Mouse (Mus musculus): ENCODE data around the gene Catsperd. TPM values are rescaled to one million over a fixed set of nuclear protein-coding genes. Genes with fewer than 3 reads are reported as not detected.

Catsperd gene
- polyA plus RNA-seq, 1 experiment from 2014 or later, result 0.33 TPM

DNA sequence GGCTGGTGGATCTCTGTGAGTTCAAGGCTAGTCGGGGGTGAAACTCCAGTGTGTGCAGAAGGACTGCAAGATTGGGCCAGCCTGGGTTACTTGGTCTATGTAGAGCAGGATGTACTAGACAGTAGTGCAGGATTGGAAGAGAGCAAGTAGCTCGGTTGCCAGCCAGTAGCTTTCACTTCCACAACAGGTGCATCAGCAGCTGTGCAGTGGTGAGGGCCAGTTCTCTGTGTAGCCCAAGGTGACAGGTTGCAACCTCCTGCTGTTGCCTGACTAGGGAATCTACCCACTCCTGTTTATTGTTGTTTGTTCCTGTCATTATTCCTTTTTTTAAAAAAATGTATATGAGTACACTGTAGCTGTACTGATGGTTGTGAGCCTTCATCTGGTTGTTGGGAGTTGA lies 60.7 kb downstream of the Catsperd start:
- no peak overlapping the region for H3K27ac ChIP-seq (ENCODE audit: low read depth)
- peaks cover 11% of the 10 kb centered on the region for H3K4me1 ChIP-seq (ENCODE audit: insufficient read depth)
- H3K9ac ChIP-seq (replicated peaks), result no peak overlapping the region
- no peak overlapping the region for H3K4me2 ChIP-seq (ENCODE audit: low read depth, low read length)
- WGBS (ENCODE audit: insufficient replicate concordance), result 75% methylated on average over 2 of the region's 2 CpGs
- H3K4me3 ChIP-seq (ENCODE audit: low read depth, low read length), result no peak overlapping the region
- H3K27me3 ChIP-seq (ENCODE audit: insufficient read depth, low read length), result no peaks in the 10 kb centered on the region
- no peaks in the 10 kb centered on the region for H3K9me3 ChIP-seq (ENCODE audit: low read length)
- DNase-seq, result no peak
- TF ChIP-seq EP300 (IDR thresholded peaks at IDR 0.05; ENCODE audit: low read depth), result no peak
- TF ChIP-seq CTCF (IDR thresholded peaks at IDR 0.05; ENCODE audit: low read depth), result no peak
- ATAC-seq, result no peak
- H3K36me3 ChIP-seq (replicated peaks; ENCODE audit: insufficient read depth, low read length), result peaks cover 68% of the 10 kb centered on the region

- no peak for DNase-seq
- H3K27me3 ChIP-seq (ENCODE audit: insufficient read depth, low read length), result no peaks in the 10 kb centered on the region
- H3K4me2 ChIP-seq (ENCODE audit: low read depth, low read length), result no peak overlapping the region
- peaks cover 77% of the 10 kb centered on the region for H3K36me3 ChIP-seq (replicated peaks; ENCODE audit: insufficient read depth, low read length)
- peaks cover 4% of the 10 kb centered on the region; the same call in 1 of the 2 replicates for H3K4me1 ChIP-seq (ENCODE audit: insufficient read depth)
- 0 out of 2 replicates have a peak overlapping the region, but pooled peaks have one; percentile 16 for H3K9ac ChIP-seq (replicated peaks)
- 59% methylated on average over 1 of the region's 1 CpGs for WGBS (ENCODE audit: insufficient replicate concordance)
- ATAC-seq, result no peak
- TF ChIP-seq EP300 (IDR thresholded peaks at IDR 0.05; ENCODE audit: low read depth), result no peak
- TF ChIP-seq CTCF (IDR thresholded peaks at IDR 0.05; ENCODE audit: low read depth), result no peak
- no peak overlapping the region for H3K27ac ChIP-seq (ENCODE audit: low read depth)
- H3K9me3 ChIP-seq (ENCODE audit: low read length), result no peaks in the 10 kb centered on the region
- H3K4me3 ChIP-seq (ENCODE audit: low read depth, low read length), result no peak overlapping the region
Measured at GRCm38 (mm10) chr17:56693395-56693794, 65.5 kb downstream of the Catsperd start.

DNA sequence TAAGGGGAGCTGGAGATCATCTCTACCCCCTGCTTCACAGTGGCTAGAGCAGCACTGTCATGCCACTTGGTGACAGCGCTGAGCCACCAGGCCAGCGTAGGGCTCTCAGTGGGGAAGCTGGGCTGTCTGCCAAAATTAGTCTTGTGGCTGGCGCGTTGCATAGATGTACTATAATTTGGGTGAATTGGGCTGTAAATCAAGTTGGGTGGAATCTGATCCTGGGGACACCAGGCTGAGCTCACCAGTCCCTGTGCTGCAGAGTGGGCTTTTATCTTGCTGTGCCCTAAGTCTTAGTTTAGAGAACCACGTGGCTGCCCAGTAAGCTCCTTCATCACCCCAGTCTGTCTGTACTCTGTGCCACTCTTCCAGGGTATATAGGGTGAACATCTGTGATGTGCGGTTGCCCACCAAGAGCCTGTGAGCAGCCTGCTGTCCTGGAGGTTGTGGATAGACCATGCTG lies 65.9 kb downstream of the Catsperd start:
- Histone ChIP-seq H3K9me3 (ENCODE audit: low read length) (no peaks in the 10 kb centered on the region), H3K4me3 (ENCODE audit: low read depth, low read length) (no peak overlapping the region), H3K4me1 (ENCODE audit: insufficient read depth) (no peaks in the 10 kb centered on the region; the same call in 1 of the 2 replicates), H3K27me3 (ENCODE audit: insufficient read depth, low read length) (no peaks in the 10 kb centered on the region), H3K9ac (replicated peaks) (no peak overlapping the region), H3K4me2 (ENCODE audit: low read depth, low read length) (no peak overlapping the region), H3K27ac (ENCODE audit: low read depth) (no peak overlapping the region), H3K36me3 (replicated peaks; ENCODE audit: insufficient read depth, low read length) (peaks cover 82% of the 10 kb centered on the region)
- ATAC-seq, result 0 out of 2 replicates have a peak, but pooled peaks have one; percentile 17
- 55% methylated on average over 6 of the region's 6 CpGs for WGBS (ENCODE audit: insufficient replicate concordance)
- DNase-seq, result no peak
- TF ChIP-seq EP300 (IDR thresholded peaks at IDR 0.05; ENCODE audit: low read depth) (no peak), CTCF (IDR thresholded peaks at IDR 0.05; ENCODE audit: low read depth) (0 out of 2 replicates have a peak, but pooled peaks have one; percentile 15)

DNA sequence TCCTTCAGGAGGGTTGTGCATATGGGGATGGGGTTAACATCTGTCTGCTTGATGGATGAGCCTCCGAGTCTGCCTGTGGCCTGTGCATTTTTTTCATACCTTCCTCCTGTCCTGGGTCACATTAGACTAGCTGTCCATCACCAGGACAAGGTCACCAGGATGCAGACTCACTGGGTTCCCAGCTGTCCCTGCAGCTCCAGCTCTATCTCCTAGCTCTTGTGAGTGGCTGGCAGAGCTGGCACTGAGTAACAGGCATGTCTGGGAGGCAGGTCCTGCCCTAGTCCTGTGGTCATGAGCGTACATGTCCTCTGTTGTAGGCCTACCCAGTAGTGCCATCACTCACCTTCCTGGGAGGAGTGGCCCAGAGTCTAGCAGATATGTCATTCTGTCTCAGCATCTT lies 72.5 kb downstream of the Catsperd start:
- no peaks in the 10 kb centered on the region for H3K4me1 ChIP-seq (ENCODE audit: insufficient read depth)
- no peak overlapping the region for H3K4me2 ChIP-seq (ENCODE audit: low read depth, low read length)
- H3K4me3 ChIP-seq (ENCODE audit: low read depth, low read length), result no peak overlapping the region
- no peak overlapping the region for H3K27ac ChIP-seq (ENCODE audit: low read depth)
- no peak for TF ChIP-seq CTCF (IDR thresholded peaks at IDR 0.05; ENCODE audit: low read depth)
- no peak for TF ChIP-seq EP300 (IDR thresholded peaks at IDR 0.05; ENCODE audit: low read depth)
- WGBS (ENCODE audit: insufficient replicate concordance), result 85% methylated on average over 2 of the region's 2 CpGs
- no peak overlapping the region for H3K9ac ChIP-seq (replicated peaks)
- H3K36me3 ChIP-seq (replicated peaks; ENCODE audit: insufficient read depth, low read length), result peaks cover 90% of the 10 kb centered on the region
- no peak for ATAC-seq
- DNase-seq, result no peak
- H3K27me3 ChIP-seq (ENCODE audit: insufficient read depth, low read length), result no peaks in the 10 kb centered on the region
- H3K9me3 ChIP-seq (ENCODE audit: low read length), result no peaks in the 10 kb centered on the region

DNA sequence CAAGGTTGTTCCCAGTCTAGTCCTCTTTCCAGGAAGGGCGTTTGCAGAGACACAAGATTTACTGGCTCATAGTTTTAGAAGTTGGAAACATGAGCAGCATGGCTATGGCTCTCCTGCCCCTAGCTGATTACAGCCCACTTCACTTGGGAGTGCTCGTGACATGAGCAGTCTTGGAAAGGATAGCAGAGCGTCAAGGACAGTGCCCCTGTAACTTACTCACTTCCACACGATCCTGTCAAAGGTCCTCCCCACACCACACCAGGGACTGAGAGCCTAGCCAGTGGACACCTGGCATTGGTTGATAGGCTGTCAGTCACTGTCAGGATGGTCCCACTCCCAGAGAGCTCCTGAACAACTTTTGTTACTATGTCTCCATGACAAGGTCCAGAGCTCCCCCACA lies 75.1 kb downstream of the Catsperd start:
- ATAC-seq (no peak), DNase-seq (no peak)
- WGBS (ENCODE audit: insufficient replicate concordance), result 78% methylated on average over 4 of the region's 4 CpGs
- Histone ChIP-seq H3K9ac (replicated peaks) (no peak overlapping the region), H3K27me3 (ENCODE audit: insufficient read depth, low read length) (no peaks in the 10 kb centered on the region), H3K27ac (ENCODE audit: low read depth) (no peak overlapping the region), H3K9me3 (ENCODE audit: low read length) (no peaks in the 10 kb centered on the region), H3K36me3 (replicated peaks; ENCODE audit: insufficient read depth, low read length) (peaks cover 92% of the 10 kb centered on the region), H3K4me1 (ENCODE audit: insufficient read depth) (no peaks in the 10 kb centered on the region), H3K4me3 (ENCODE audit: low read depth, low read length) (no peak overlapping the region), H3K4me2 (ENCODE audit: low read depth, low read length) (no peak overlapping the region)
- TF ChIP-seq CTCF (IDR thresholded peaks at IDR 0.05; ENCODE audit: low read depth), result no peak
- TF ChIP-seq EP300 (IDR thresholded peaks at IDR 0.05; ENCODE audit: low read depth), result no peak

GRCm38 (mm10) chr17:56706515-56706914 lies 78.6 kb downstream of the Catsperd start:
- WGBS (ENCODE audit: insufficient replicate concordance), result 77% methylated on average over 1 of the region's 1 CpGs
- H3K4me2 ChIP-seq (ENCODE audit: low read depth, low read length), result no peak overlapping the region
- H3K36me3 ChIP-seq (replicated peaks; ENCODE audit: insufficient read depth, low read length), result peaks cover 96% of the 10 kb centered on the region
- H3K4me1 ChIP-seq (ENCODE audit: insufficient read depth), result no peaks in the 10 kb centered on the region
- no peak overlapping the region for H3K27ac ChIP-seq (ENCODE audit: low read depth)
- H3K4me3 ChIP-seq (ENCODE audit: low read depth, low read length), result no peak overlapping the region
- DNase-seq (no peak), ATAC-seq (no peak)
- H3K9ac ChIP-seq (replicated peaks), result no peak overlapping the region
- TF ChIP-seq EP300 (IDR thresholded peaks at IDR 0.05; ENCODE audit: low read depth) (no peak), CTCF (IDR thresholded peaks at IDR 0.05; ENCODE audit: low read depth) (no peak)
- H3K9me3 ChIP-seq (ENCODE audit: low read length), result no peaks in the 10 kb centered on the region
- H3K27me3 ChIP-seq (ENCODE audit: insufficient read depth, low read length), result no peaks in the 10 kb centered on the region

GRCm38 (mm10) chr17:56708692-56709091 lies 80.7 kb downstream of the Catsperd start:
- H3K36me3 ChIP-seq (replicated peaks; ENCODE audit: insufficient read depth, low read length), result peaks cover 83% of the 10 kb centered on the region
- DNase-seq (no peak), ATAC-seq (no peak)
- no peak overlapping the region for H3K27ac ChIP-seq (ENCODE audit: low read depth)
- no peak overlapping the region for H3K9ac ChIP-seq (replicated peaks)
- H3K4me2 ChIP-seq (ENCODE audit: low read depth, low read length), result no peak overlapping the region
- H3K9me3 ChIP-seq (ENCODE audit: low read length), result no peaks in the 10 kb centered on the region
- no peaks in the 10 kb centered on the region for H3K27me3 ChIP-seq (ENCODE audit: insufficient read depth, low read length)
- no peaks in the 10 kb centered on the region for H3K4me1 ChIP-seq (ENCODE audit: insufficient read depth)
- H3K4me3 ChIP-seq (ENCODE audit: low read depth, low read length), result no peak overlapping the region
- 83% methylated on average over 4 of the region's 4 CpGs for WGBS (ENCODE audit: insufficient replicate concordance)
- TF ChIP-seq CTCF (IDR thresholded peaks at IDR 0.05; ENCODE audit: low read depth) (no peak), EP300 (IDR thresholded peaks at IDR 0.05; ENCODE audit: low read depth) (no peak)
